Mouse (Mus musculus): Measurements from ENCODE around the gene Klf12. TPM values are rescaled to one million over a fixed set of nuclear protein-coding genes. Genes with fewer than 3 reads are reported as not detected.

Klf12 gene
- polyA plus RNA-seq, 1 experiment, result 1.6 TPM

GRCm38 (mm10) chr14:100187372-100187771 lies 97.1 kb downstream of the Klf12 start:
- H3K4me1 ChIP-seq (replicated peaks; ENCODE audit: control insufficient read depth, insufficient read depth, low read length), result no peaks in the 10 kb centered on the region
- DNase-seq, result no peak
- no peak for TF ChIP-seq POLR2A (IDR thresholded peaks at IDR 0.05; ENCODE audit: control insufficient read depth, extremely low read depth, insufficient read depth, low read length, poor library complexity)
- TF ChIP-seq CTCF (IDR thresholded peaks at IDR 0.05; ENCODE audit: borderline replicate concordance, control insufficient read depth, extremely low read depth, insufficient read depth, low read length, poor library complexity), result no peak
- no peaks in the 10 kb centered on the region for H3K36me3 ChIP-seq (ENCODE audit: control insufficient read depth, insufficient read depth, low read length)
- no peaks in the 10 kb centered on the region for H3K27me3 ChIP-seq (ENCODE audit: control insufficient read depth, insufficient read depth, low read length)
- H3K4me3 ChIP-seq (ENCODE audit: control insufficient read depth, insufficient read depth, low read length), result no peak overlapping the region
- no peak overlapping the region for H3K27ac ChIP-seq (ENCODE audit: control insufficient read depth, insufficient read depth, low read length)
- 95% methylated on average over 3 of the region's 3 CpGs for WGBS

GRCm38 (mm10) chr14:100177796-100178195 lies 106.7 kb downstream of the Klf12 start:
- H3K4me3 ChIP-seq (ENCODE audit: control insufficient read depth, insufficient read depth, low read length), result no peak overlapping the region
- TF ChIP-seq POLR2A (IDR thresholded peaks at IDR 0.05; ENCODE audit: control insufficient read depth, extremely low read depth, insufficient read depth, low read length, poor library complexity) (no peak), CTCF (IDR thresholded peaks at IDR 0.05; ENCODE audit: borderline replicate concordance, control insufficient read depth, extremely low read depth, insufficient read depth, low read length, poor library complexity) (no peak)
- DNase-seq, result no peak
- WGBS, result 79% methylated on average over 3 of the region's 3 CpGs
- no peaks in the 10 kb centered on the region for H3K4me1 ChIP-seq (replicated peaks; ENCODE audit: control insufficient read depth, insufficient read depth, low read length)
- H3K27ac ChIP-seq (ENCODE audit: control insufficient read depth, insufficient read depth, low read length), result no peak overlapping the region
- no peaks in the 10 kb centered on the region for H3K27me3 ChIP-seq (ENCODE audit: control insufficient read depth, insufficient read depth, low read length)
- H3K36me3 ChIP-seq (ENCODE audit: control insufficient read depth, insufficient read depth, low read length), result no peaks in the 10 kb centered on the region

GRCm38 (mm10) chr14:100165075-100165474 lies 119.4 kb downstream of the Klf12 start:
- no peak for TF ChIP-seq CTCF (IDR thresholded peaks at IDR 0.05; ENCODE audit: borderline replicate concordance, control insufficient read depth, extremely low read depth, insufficient read depth, low read length, poor library complexity)
- TF ChIP-seq POLR2A (IDR thresholded peaks at IDR 0.05; ENCODE audit: control insufficient read depth, extremely low read depth, insufficient read depth, low read length, poor library complexity), result no peak
- 92% methylated on average over 2 of the region's 2 CpGs for WGBS
- H3K4me1 ChIP-seq (replicated peaks; ENCODE audit: control insufficient read depth, insufficient read depth, low read length), result no peaks in the 10 kb centered on the region
- H3K27ac ChIP-seq (ENCODE audit: control insufficient read depth, insufficient read depth, low read length), result no peak overlapping the region
- H3K27me3 ChIP-seq (ENCODE audit: control insufficient read depth, insufficient read depth, low read length), result no peaks in the 10 kb centered on the region
- no peak overlapping the region for H3K4me3 ChIP-seq (ENCODE audit: control insufficient read depth, insufficient read depth, low read length)
- DNase-seq, result no peak
- no peaks in the 10 kb centered on the region for H3K36me3 ChIP-seq (ENCODE audit: control insufficient read depth, insufficient read depth, low read length)

GRCm38 (mm10) chr14:100156639-100157038 lies 127.8 kb downstream of the Klf12 start:
- no peak overlapping the region for H3K27ac ChIP-seq (ENCODE audit: control insufficient read depth, insufficient read depth, low read length)
- no peaks in the 10 kb centered on the region for H3K4me1 ChIP-seq (replicated peaks; ENCODE audit: control insufficient read depth, insufficient read depth, low read length)
- no peaks in the 10 kb centered on the region for H3K27me3 ChIP-seq (ENCODE audit: control insufficient read depth, insufficient read depth, low read length)
- H3K4me3 ChIP-seq (ENCODE audit: control insufficient read depth, insufficient read depth, low read length), result no peak overlapping the region
- TF ChIP-seq POLR2A (IDR thresholded peaks at IDR 0.05; ENCODE audit: control insufficient read depth, extremely low read depth, insufficient read depth, low read length, poor library complexity), result no peak
- TF ChIP-seq CTCF (IDR thresholded peaks at IDR 0.05; ENCODE audit: borderline replicate concordance, control insufficient read depth, extremely low read depth, insufficient read depth, low read length, poor library complexity), result no peak
- DNase-seq, result no peak
- no peaks in the 10 kb centered on the region for H3K36me3 ChIP-seq (ENCODE audit: control insufficient read depth, insufficient read depth, low read length)

GRCm38 (mm10) chr14:100147666-100148065 lies 136.8 kb downstream of the Klf12 start:
- Histone ChIP-seq H3K27ac (ENCODE audit: control insufficient read depth, insufficient read depth, low read length) (no peak overlapping the region), H3K36me3 (ENCODE audit: control insufficient read depth, insufficient read depth, low read length) (no peaks in the 10 kb centered on the region), H3K4me1 (replicated peaks; ENCODE audit: control insufficient read depth, insufficient read depth, low read length) (no peaks in the 10 kb centered on the region), H3K27me3 (ENCODE audit: control insufficient read depth, insufficient read depth, low read length) (no peaks in the 10 kb centered on the region), H3K4me3 (ENCODE audit: control insufficient read depth, insufficient read depth, low read length) (no peak overlapping the region)
- DNase-seq, result no peak
- WGBS, result 95% methylated on average over 8 of the region's 8 CpGs
- no peak for TF ChIP-seq POLR2A (IDR thresholded peaks at IDR 0.05; ENCODE audit: control insufficient read depth, extremely low read depth, insufficient read depth, low read length, poor library complexity)
- no peak for TF ChIP-seq CTCF (IDR thresholded peaks at IDR 0.05; ENCODE audit: borderline replicate concordance, control insufficient read depth, extremely low read depth, insufficient read depth, low read length, poor library complexity)

GRCm38 (mm10) chr14:100140370-100140769 lies 144.1 kb downstream of the Klf12 start:
- DNase-seq, result no peak
- no peak overlapping the region for H3K27ac ChIP-seq (ENCODE audit: control insufficient read depth, insufficient read depth, low read length)
- H3K4me1 ChIP-seq (replicated peaks; ENCODE audit: control insufficient read depth, insufficient read depth, low read length), result no peaks in the 10 kb centered on the region
- TF ChIP-seq POLR2A (IDR thresholded peaks at IDR 0.05; ENCODE audit: control insufficient read depth, extremely low read depth, insufficient read depth, low read length, poor library complexity) (no peak), CTCF (IDR thresholded peaks at IDR 0.05; ENCODE audit: borderline replicate concordance, control insufficient read depth, extremely low read depth, insufficient read depth, low read length, poor library complexity) (no peak)
- no peaks in the 10 kb centered on the region for H3K36me3 ChIP-seq (ENCODE audit: control insufficient read depth, insufficient read depth, low read length)
- H3K27me3 ChIP-seq (ENCODE audit: control insufficient read depth, insufficient read depth, low read length), result no peaks in the 10 kb centered on the region
- 93% methylated on average over 1 of the region's 1 CpGs for WGBS
- no peak overlapping the region for H3K4me3 ChIP-seq (ENCODE audit: control insufficient read depth, insufficient read depth, low read length)

- Histone ChIP-seq H3K4me1 (replicated peaks; ENCODE audit: control insufficient read depth, insufficient read depth, low read length) (no peaks in the 10 kb centered on the region), H3K27me3 (ENCODE audit: control insufficient read depth, insufficient read depth, low read length) (no peaks in the 10 kb centered on the region), H3K36me3 (ENCODE audit: control insufficient read depth, insufficient read depth, low read length) (no peaks in the 10 kb centered on the region), H3K4me3 (ENCODE audit: control insufficient read depth, insufficient read depth, low read length) (no peak overlapping the region), H3K27ac (ENCODE audit: control insufficient read depth, insufficient read depth, low read length) (no peak overlapping the region)
- whole genome bisulfite sequencing, result 97% methylated on average over 9 of the region's 9 CpGs
- TF ChIP-seq CTCF (IDR thresholded peaks at IDR 0.05; ENCODE audit: borderline replicate concordance, control insufficient read depth, extremely low read depth, insufficient read depth, low read length, poor library complexity) (no peak), POLR2A (IDR thresholded peaks at IDR 0.05; ENCODE audit: control insufficient read depth, extremely low read depth, insufficient read depth, low read length, poor library complexity) (no peak)
- no peak for DNase-seq
Measured at GRCm38 (mm10) chr14:100134304-100134703, 150.2 kb downstream of the Klf12 start.

All from thymus, adult 2 months (tissue).